Mouse (Mus musculus): ENCODE data around the gene Snph. TPM values are rescaled to one million over a fixed set of nuclear protein-coding genes. Genes with fewer than 3 reads are reported as not detected.
"Not testable (repeated sequence)": the region's sequence is repeated elsewhere in the genome, so short reads cannot be mapped to it uniquely, and the experiment has no call there.

Gene Snph
- total RNA-seq (2015; ENCODE audit: low replicate concordance) (not detected in 2 replicates), total RNA-seq (2017; ENCODE audit: low replicate concordance) (not detected in 2 replicates)

- ATAC-seq (replicated peaks; ENCODE audit: low FRiP score, poor library complexity, severe bottlenecking), result no peak
These were observed at the start of gene Snph for GRCm38 (mm10) chr2:151632159-151632814. TSS of gene Snph (minus strand) at chr2:151632593.

- no peak for ATAC-seq (replicated peaks; ENCODE audit: low FRiP score, poor library complexity, severe bottlenecking)
These were observed 43.8 kb upstream of the Snph start for GRCm38 (mm10) chr2:151676234-151676633.

GRCm38 (mm10) chr2:151670968-151671329 is 38.6 kb upstream of the Snph start:
- no peak for ATAC-seq (replicated peaks; ENCODE audit: low FRiP score, poor library complexity, severe bottlenecking)

GRCm38 (mm10) chr2:151670026-151670967 is 37.9 kb upstream of the Snph start:
- peak; percentile 62 for ATAC-seq (replicated peaks; ENCODE audit: low FRiP score, poor library complexity, severe bottlenecking)

GRCm38 (mm10) chr2:151668433-151668832 is 36.0 kb upstream of the Snph start, which contains the start of gene Rad21l:
TSS of gene Rad21l (minus strand) at chr2:151668533.
- ATAC-seq (replicated peaks; ENCODE audit: low FRiP score, poor library complexity, severe bottlenecking), result no peak

- no peak for ATAC-seq (replicated peaks; ENCODE audit: low FRiP score, poor library complexity, severe bottlenecking)
These were observed 19.7 kb upstream of the Snph start for GRCm38 (mm10) chr2:151652053-151652452.

GRCm38 (mm10) chr2:151636015-151636402 is 3.6 kb upstream of the Snph start:
- no peak for ATAC-seq (replicated peaks; ENCODE audit: low FRiP score, poor library complexity, severe bottlenecking)

- ATAC-seq (replicated peaks; ENCODE audit: low FRiP score, poor library complexity, severe bottlenecking), result no peak
These were observed 3.1 kb upstream of the Snph start for GRCm38 (mm10) chr2:151635362-151636014.

GRCm38 (mm10) chr2:151634903-151635302 is 2.5 kb upstream of the Snph start:
- ATAC-seq (replicated peaks; ENCODE audit: low FRiP score, poor library complexity, severe bottlenecking), result no peak

- ATAC-seq (replicated peaks; ENCODE audit: low FRiP score, poor library complexity, severe bottlenecking), result no peak
These were observed 589 bp upstream of the Snph start for GRCm38 (mm10) chr2:151632982-151633381.

GRCm38 (mm10) chr2:151631406-151632158 is 811 bp downstream of the Snph start:
- no peak for ATAC-seq (replicated peaks; ENCODE audit: low FRiP score, poor library complexity, severe bottlenecking)

GRCm38 (mm10) chr2:151629310-151629709 is 3.1 kb downstream of the Snph start:
- no peak for ATAC-seq (replicated peaks; ENCODE audit: low FRiP score, poor library complexity, severe bottlenecking)

- ATAC-seq (replicated peaks; ENCODE audit: low FRiP score, poor library complexity, severe bottlenecking), result no peak
These were observed 4.4 kb downstream of the Snph start for GRCm38 (mm10) chr2:151628011-151628410.

GRCm38 (mm10) chr2:151626296-151626695 is 6.1 kb downstream of the Snph start:
- ATAC-seq (replicated peaks; ENCODE audit: low FRiP score, poor library complexity, severe bottlenecking), result no peak

- ATAC-seq (replicated peaks; ENCODE audit: low FRiP score, poor library complexity, severe bottlenecking), result no peak
These were observed 8.6 kb downstream of the Snph start for GRCm38 (mm10) chr2:151623776-151624175.

GRCm38 (mm10) chr2:151616551-151617329 is 15.7 kb downstream of the Snph start:
- no peak for ATAC-seq (replicated peaks; ENCODE audit: low FRiP score, poor library complexity, severe bottlenecking)

- ATAC-seq (replicated peaks; ENCODE audit: low FRiP score, poor library complexity, severe bottlenecking), result not testable (repeated sequence)
These were observed 16.6 kb downstream of the Snph start for GRCm38 (mm10) chr2:151615779-151616178.

- ATAC-seq (replicated peaks; ENCODE audit: low FRiP score, poor library complexity, severe bottlenecking), result no peak
These were observed 22.4 kb downstream of the Snph start for GRCm38 (mm10) chr2:151609974-151610373.

GRCm38 (mm10) chr2:151608435-151608834 is 24.0 kb downstream of the Snph start:
- ATAC-seq (replicated peaks; ENCODE audit: low FRiP score, poor library complexity, severe bottlenecking), result no peak
